Mouse (Mus musculus) layer of hippocampus, adult 9-10 months (tissue): Measurements from ENCODE around the gene Mvd.

Experiments used
- DNase-seq: peaks from one replicate; pipeline ENCODE4 v3.0.0; 2022; ENCODE audit warnings: low spot score

Gene Mvd

GRCm38 (mm10) chr8:122457171-122457570 is 13.9 kb upstream of the Mvd start:
- DNase-seq, result no peak

GRCm38 (mm10) chr8:122454409-122454808 is 11.2 kb upstream of the Mvd start:
- no peak for DNase-seq

- no peak for DNase-seq
Measured at GRCm38 (mm10) chr8:122452154-122452553, 8.9 kb upstream of the Mvd start.

- no peak for DNase-seq
Measured at GRCm38 (mm10) chr8:122451161-122451703, 8.0 kb upstream of the Mvd start.

DNA sequence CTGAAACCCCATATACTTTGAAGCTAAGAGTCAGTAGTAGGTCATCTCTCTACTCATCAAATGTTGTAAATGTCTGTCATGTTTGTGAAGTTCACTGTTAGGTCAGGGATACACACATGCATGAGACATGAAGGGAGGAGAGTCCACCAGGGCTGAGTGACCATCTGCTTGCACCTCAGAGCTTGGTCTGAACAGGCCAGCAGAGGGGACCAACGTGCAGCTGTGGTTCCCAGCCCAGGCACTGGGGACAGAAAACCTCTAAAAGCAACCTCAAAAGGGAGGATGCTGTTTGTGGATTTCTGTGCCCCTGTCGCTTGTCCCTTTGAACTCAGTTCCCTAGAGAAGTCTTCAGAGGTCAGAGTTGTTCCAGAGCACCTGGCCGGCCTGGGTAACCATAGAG is 2.0 kb upstream of the Mvd start:
- no peak for DNase-seq

DNA sequence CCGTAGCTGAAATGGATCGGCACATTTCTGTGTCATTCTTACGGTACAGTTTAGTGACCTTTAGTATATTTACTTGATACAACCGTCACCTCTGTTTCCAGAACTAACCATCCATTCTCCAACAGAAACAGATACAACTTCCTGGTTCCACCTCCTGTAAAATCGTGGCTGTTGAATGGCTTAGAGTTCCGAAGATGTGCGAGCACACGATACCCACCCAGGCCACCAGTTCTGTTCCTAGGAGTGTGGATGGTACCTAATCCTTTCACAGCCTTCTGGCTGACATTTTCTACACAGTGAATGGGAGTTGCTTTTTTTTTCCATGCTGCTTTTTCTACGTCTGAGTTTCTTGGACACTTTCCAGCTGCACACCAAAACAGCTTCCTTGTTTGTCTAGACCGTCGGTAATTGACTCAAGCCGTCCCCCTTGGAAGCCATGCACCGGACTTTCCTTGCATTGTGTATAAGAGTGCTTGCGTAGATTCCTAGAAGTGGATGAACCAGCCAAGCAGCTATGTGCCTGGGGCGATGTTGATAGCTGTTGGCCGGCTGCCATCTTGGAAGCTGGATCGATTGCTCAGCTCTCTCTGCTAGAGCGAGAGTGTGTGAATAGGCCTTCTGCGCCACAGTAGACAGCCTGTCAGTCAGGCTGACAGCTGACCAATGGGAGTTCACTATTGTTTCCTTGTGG is 981 bp upstream of the Mvd start:
- peak; percentile 88 for DNase-seq

DNA sequence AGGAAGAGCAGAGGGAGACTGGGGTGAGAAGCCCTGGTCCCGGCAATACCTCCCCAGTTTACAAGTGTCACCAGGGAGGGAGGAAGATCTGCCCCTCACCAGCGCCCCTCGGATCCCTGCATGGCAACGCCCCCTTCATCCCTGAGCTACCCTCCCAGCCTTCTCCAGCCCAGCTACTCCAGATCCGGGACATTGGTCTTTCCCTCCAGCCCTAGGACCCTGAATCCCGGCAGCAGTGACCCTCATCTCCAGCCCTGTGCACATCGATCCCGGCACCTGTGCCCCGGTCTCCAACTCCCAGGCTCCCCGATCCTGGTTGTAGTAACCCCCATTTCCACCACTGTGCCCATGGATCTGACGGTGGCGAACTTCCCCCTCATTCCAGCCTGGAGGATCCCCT is 441 bp downstream of the Mvd start:
- DNase-seq, result no peak

GRCm38 (mm10) chr8:122442356-122442755 is 866 bp downstream of the Mvd start:
- no peak for DNase-seq

DNA sequence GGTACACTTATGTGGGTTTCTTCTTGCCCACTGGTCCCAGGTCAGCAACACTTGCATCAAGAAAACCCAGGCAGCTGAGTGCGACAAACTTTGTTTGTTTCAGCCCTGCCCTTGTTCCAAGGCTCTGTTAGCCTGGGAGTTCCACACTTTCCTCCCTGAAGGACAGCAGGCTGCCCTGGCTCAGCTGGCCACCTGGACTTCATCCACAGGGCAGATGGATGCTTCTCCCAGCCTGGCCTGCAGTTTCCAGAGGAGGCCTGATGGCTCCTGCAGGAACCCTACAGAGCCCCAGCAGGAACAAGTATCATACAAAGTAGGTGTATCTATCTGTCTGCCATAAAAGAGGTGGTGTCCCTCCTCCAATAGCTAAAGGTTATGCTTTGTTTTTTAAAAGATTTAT is 1.9 kb downstream of the Mvd start:
- DNase-seq, result no peak

DNA sequence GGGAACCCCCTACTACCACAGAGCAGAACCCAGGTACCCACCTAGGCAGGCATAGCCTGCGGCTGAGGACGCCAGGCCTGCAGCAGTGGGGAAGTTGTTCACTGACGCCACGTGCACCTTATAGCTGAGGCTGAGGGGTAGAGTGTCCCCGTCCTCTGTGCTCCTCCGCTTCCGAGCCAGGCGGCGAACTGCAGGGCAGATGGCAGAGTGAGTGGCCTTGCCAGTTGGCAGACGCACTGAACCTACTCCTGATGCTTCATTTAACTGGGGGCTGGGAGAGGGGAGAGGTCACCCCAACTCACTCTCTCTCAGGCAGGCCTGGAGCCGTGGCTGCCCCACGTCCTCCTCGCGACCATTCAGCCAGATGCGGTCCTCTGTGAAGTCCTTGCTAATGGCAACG is 3.9 kb downstream of the Mvd start:
- no peak for DNase-seq

DNA sequence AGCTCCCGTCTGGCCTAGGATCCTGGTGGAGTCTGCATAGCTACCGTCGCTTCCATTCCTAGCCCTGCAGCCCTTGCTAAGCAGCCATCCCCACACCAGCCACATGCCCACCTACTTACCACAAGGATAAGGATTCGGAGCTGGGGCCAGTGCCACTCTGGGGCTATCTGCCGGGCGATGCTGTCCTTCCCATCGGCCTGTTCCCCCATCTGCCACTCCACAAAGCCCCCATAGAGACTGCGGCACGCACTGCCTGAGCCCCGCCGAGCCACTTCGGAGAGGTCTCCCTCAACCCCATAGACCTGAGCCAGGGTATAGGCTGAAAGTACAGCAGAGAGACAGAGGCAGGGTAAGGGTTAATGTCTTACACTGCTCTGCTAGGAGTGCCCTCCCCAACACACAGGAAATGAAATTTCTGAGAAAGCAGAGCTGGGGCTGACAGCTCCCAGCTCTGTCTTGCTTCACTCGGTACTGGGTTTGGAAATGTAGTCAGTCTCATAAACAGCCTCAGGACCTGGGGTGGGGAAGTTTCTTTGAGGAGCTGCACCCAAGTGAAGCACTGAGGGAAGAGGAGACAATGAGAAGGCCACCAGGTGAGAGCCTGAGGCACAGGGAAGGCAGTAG is 5.4 kb downstream of the Mvd start:
- DNase-seq, result no peak

- DNase-seq, result no peak
Measured at GRCm38 (mm10) chr8:122436586-122437125, 6.6 kb downstream of the Mvd start.

- DNase-seq, result no peak
Measured at GRCm38 (mm10) chr8:122436146-122436545, 7.1 kb downstream of the Mvd start.

DNA sequence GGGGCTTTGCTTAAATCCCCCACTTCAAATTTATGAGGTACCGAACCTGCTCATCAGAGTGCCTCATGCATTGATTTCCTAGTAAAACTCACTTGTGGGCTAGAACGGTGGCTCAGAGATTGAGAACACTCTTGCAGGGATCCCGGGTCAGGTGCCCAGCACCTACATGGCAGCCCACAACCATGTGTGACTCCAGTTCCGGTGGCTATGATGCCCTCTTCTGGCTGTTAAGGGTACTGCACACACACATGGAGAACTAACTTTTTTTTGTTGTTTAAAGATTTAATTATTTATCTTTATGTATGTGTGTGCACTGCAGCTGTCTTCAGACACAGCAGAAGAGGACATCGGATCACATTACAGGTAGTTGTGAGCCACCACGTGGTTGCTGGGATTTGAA is 7.8 kb downstream of the Mvd start:
- no peak for DNase-seq

DNA sequence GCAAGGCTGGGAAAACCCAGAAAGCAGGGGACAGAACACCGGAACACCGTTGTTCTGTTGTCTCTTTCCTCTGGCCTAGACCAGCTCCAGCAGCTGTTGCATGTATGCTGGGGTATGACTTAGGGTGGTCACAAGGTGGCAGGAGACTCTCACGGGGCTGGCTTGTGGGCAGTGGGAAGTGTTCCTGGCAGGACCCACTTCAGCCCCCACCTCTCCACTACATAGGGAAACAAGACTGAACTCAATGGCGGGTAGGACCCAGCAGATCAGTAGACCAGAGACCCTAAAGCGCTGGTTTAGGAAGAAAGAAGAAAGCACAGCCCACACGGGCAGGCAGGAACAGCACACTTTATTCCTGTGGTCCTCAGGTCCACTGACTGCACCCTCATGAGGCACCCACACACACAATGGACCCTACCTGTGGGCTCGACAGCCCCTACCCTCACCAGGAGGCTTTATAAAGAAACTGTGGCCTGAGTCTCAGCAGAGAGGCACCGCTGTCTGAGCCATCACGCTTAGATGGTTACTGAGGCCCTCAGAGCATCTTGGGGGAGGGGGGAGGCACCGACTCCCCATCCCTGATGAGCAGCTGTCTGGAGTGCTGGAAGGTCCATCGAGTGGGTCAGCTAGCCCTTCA is 9.8 kb downstream of the Mvd start:
- no peak for DNase-seq

DNA sequence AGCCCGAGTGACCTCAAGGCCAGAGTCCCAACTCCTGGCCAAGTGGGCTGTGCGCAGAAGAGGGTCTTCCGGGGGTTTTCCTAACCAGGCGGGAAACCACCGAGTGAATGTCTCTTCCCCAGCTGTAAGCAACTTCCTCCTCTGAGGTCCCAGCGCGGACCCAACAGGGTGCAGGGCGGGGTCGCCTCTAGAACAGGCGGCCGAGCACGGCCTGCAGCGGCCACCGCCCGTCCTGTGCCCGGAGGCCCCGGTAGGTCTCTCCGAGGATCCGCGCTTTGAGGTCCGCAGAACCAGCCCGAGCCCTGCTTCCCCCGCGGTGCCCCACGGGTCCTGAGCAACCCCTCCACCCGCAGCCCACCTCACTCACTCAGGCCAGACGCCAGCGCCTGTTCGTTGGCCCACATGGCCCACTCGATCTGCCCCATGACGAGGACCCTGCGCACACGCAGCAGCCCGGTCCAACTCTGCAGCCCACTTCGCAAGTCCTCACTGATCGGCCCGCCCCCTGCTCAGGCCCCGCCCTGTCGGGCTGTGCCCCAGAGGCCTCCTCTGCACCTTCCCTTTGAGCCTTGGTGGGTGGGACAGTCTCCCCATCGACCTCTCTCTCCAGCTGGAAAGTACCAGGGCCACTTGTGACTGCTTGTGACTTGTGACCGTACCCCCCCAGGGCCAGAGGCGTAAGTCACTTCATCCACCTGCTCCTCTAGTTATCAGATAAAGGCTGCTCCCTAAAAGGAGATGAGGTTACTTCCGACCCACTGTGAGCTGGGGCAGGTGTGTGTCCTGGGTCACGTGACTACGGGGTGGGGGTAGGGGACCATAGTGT is 10.6 kb downstream of the Mvd start, which contains the start of gene Cyba:
Gene Cyba (minus strand): TSS at position 488 of the 826 bp plus-strand sequence.
- no peak for DNase-seq

- no peak for DNase-seq
Measured at GRCm38 (mm10) chr8:122431694-122432442, 11.4 kb downstream of the Mvd start.

- DNase-seq, result no peak
Measured at GRCm38 (mm10) chr8:122430646-122431045, 12.6 kb downstream of the Mvd start.

DNA sequence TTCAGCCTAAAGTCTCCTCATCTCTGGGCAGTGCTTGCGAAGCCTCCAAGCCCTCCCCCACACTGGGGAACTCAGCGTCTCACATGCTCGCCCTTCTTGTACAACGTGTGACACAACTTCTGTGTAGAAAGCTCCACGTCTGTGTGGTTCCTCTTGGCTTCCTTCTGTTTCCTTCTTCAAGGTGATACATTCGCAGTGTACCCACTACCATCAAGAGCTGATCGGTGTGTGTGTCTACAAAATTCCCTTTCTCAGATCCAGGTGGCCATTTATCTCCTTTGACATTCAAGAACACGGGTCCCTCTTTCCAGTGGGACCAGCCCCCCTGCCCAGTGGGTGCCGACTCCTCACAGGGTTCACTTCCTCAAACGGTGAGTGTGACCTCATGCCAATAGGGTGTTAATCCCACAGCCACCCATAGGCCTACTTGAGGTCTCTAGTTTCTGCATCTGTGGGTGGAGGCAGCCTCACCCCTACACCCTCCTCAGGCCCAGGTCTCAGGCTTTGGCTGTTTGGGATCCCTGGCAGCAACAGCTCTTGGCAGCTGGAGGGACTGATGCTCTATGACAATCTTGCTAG is 13.1 kb downstream of the Mvd start:
- no peak for DNase-seq

DNA sequence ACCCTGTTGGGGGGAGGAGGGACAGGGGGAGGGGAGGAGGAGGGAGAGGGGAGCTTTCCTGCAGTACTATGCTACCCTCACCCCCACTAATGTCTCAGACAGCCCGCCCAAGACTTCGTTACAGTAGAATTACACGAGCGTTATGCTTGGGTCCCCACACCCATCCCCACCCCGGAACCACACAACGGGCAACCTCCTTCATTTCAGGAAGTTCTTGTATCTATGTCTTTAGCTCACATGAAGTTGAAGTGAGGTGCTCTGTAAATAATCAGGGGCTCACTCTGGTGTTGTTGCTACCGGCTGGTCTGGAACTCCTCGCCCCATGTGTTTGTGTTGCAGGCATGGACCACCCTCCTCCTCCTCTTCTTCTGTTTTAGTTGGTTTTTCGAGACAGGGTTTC is 15.1 kb downstream of the Mvd start:
- no peak for DNase-seq

- no peak for DNase-seq
Measured at GRCm38 (mm10) chr8:122427607-122428006, 15.6 kb downstream of the Mvd start.
